In the genomic region with DNA sequence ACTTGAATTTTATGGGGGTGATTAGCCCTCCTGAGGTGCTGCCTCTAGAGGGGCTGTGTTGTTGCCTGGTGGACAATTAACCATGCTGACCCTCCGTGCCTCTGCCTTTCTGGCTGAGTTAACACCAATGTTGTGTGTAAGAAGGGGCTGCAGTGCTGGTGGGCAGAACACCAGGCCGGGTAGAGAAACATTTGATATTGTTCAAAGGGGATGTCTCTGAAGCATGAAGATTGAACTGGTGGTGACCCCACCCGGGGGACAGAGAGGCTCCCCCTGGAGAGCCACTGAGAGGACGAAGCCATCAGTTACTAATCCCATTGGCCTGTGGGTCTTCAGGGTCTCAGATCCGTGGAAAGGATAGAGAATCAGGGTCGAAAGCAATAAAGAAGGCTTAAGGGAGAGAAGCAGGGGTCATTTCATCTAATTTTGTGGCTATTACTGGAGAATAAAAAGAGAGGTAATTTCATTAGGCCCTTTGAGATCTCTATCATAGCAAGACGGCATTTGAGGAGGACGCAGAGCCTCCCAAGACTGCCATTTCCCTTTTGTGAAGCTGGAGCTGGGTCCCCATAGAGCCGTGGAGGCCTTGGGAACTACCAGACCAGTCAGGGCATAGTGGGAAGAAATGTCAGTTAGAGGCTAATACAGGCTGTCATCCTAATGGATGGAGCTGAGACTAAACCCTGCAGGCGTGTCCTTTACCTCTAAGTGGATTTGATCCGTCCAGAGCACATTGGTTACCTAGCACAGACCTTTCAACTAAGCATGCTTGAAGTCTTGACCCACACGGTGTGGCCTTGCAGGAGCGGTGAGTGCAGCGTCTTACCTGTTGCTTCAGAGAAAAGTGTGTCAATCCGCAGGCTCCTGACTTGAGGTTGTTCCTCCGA, we compare ENCODE assay signal across 22 mouse cellular contexts. TPM values are rescaled to one million over a fixed set of nuclear protein-coding genes. Genes with fewer than 3 reads are reported as not detected.
DNase-seq lines count a peak whose midpoint lies in the region; ATAC-seq and TF ChIP-seq lines count a peak whose summit lies in the region.
"Had no signal": no experiment of that assay in that cellular context is flagged by ENCODE, and none has a peak within 500 bp of the region (broad histone marks: within the 10 kb centered on the region; RNA-seq: fewer than 3 reads in every experiment).

No protein-coding gene starts in this region.

- WGBS in kidney, embryonic 14.5 days: 32% methylated on average over 16 of the region's 16 CpGs
- WGBS in midbrain, embryonic 12.5 days: 21% methylated on average over 16 of the region's 16 CpGs
- 18% methylated on average over 16 of the region's 16 CpGs for WGBS in midbrain, embryonic 14.5 days
- WGBS in embryonic facial prominence, embryonic 12.5 days: 48% methylated on average over 16 of the region's 16 CpGs
- 84% methylated on average over 16 of the region's 16 CpGs for WGBS in intestine, postnatal 0 days

- peak overlapping the region; percentile 80 for H3K27ac ChIP-seq in kidney, embryonic 14.5 days (ENCODE audit: low read depth, low read length)
- no peak overlapping the region for H3K27ac ChIP-seq in midbrain, embryonic 12.5 days (replicated peaks)
- H3K27ac ChIP-seq in midbrain, embryonic 14.5 days (replicated peaks; ENCODE audit: low read depth, low read length): no peak overlapping the region
- 0 out of 2 replicates have a peak overlapping the region, but pooled peaks have one; percentile 30 for H3K27ac ChIP-seq in embryonic facial prominence, embryonic 12.5 days
- H3K27ac ChIP-seq in intestine, postnatal 0 days (ENCODE audit: low read depth, low read length): no peak overlapping the region
- H3K27ac ChIP-seq: embryonic facial prominence, embryonic 13.5 days; heart, embryonic 13.5 days; limb, embryonic 15.5 days; liver, embryonic 15.5 days; macrophage; stomach, embryonic 15.5 days had no signal

- H3K27me3 ChIP-seq in kidney, embryonic 14.5 days (ENCODE audit: control insufficient read depth, insufficient read depth, low read length): no peaks in the 10 kb centered on the region
- H3K27me3 ChIP-seq in midbrain, embryonic 12.5 days: peaks cover 95% of the 10 kb centered on the region
- H3K27me3 ChIP-seq in midbrain, embryonic 14.5 days (ENCODE audit: control insufficient read depth, insufficient read depth, low read length): 0 out of 2 replicates have a peak, but pooled peaks cover 3% of the 10 kb centered on the region
- H3K27me3 ChIP-seq in embryonic facial prominence, embryonic 12.5 days: peaks cover under 1% of the 10 kb centered on the region; the same call in 1 of the 2 replicates
- H3K27me3 ChIP-seq in intestine, postnatal 0 days (replicated peaks; ENCODE audit: control insufficient read depth, insufficient read depth, low read length): no peaks in the 10 kb centered on the region
- H3K27me3 ChIP-seq: embryonic facial prominence, embryonic 13.5 days; liver, embryonic 15.5 days; stomach, embryonic 15.5 days had no signal

- peaks cover 11% of the 10 kb centered on the region for H3K36me3 ChIP-seq in kidney, embryonic 14.5 days (ENCODE audit: control insufficient read depth, insufficient read depth, low read length)
- no peaks in the 10 kb centered on the region for H3K36me3 ChIP-seq in midbrain, embryonic 12.5 days
- no peaks in the 10 kb centered on the region for H3K36me3 ChIP-seq in midbrain, embryonic 14.5 days (ENCODE audit: control insufficient read depth, insufficient read depth, low read length)
- H3K36me3 ChIP-seq in embryonic facial prominence, embryonic 12.5 days: 0 out of 2 replicates have a peak, but pooled peaks cover 9% of the 10 kb centered on the region
- H3K36me3 ChIP-seq in intestine, postnatal 0 days (ENCODE audit: control insufficient read depth, insufficient read depth): no peaks in the 10 kb centered on the region; the same call in 1 of the 2 replicates
- H3K36me3 ChIP-seq: liver, embryonic 15.5 days; stomach, embryonic 15.5 days had no signal

- no peak overlapping the region for H3K4me3 ChIP-seq in kidney, embryonic 14.5 days (ENCODE audit: low read length)
- no peak overlapping the region for H3K4me3 ChIP-seq in midbrain, embryonic 12.5 days
- no peak overlapping the region for H3K4me3 ChIP-seq in midbrain, embryonic 14.5 days (replicated peaks; ENCODE audit: low read depth, low read length)
- H3K4me3 ChIP-seq in embryonic facial prominence, embryonic 12.5 days: no peak overlapping the region
- no peak overlapping the region for H3K4me3 ChIP-seq in intestine, postnatal 0 days (ENCODE audit: low read depth, low read length)
- H3K4me3 ChIP-seq: embryonic facial prominence, embryonic 13.5 days; heart, embryonic 13.5 days; limb, embryonic 15.5 days; liver, embryonic 15.5 days; stomach, embryonic 15.5 days had no signal

- H3K4me2 ChIP-seq in kidney, embryonic 14.5 days (replicated peaks; ENCODE audit: low read depth, low read length): peak overlapping the region; percentile 10; the same call in 1 of the 2 replicates
- no peak overlapping the region for H3K4me2 ChIP-seq in midbrain, embryonic 12.5 days (replicated peaks)
- H3K4me2 ChIP-seq in midbrain, embryonic 14.5 days (ENCODE audit: low read length): no peak overlapping the region
- no peak overlapping the region for H3K4me2 ChIP-seq in embryonic facial prominence, embryonic 12.5 days (replicated peaks)
- H3K4me2 ChIP-seq in intestine, postnatal 0 days (replicated peaks; ENCODE audit: low read depth): no peak overlapping the region
- H3K4me2 ChIP-seq: embryonic facial prominence, embryonic 13.5 days; heart, embryonic 13.5 days; limb, embryonic 15.5 days; liver, embryonic 15.5 days; stomach, embryonic 15.5 days had no signal

- H3K4me1 ChIP-seq in kidney, embryonic 14.5 days (ENCODE audit: control insufficient read depth, insufficient read depth, low read length): peaks cover 88% of the 10 kb centered on the region
- peaks cover 28% of the 10 kb centered on the region for H3K4me1 ChIP-seq in midbrain, embryonic 12.5 days
- peaks cover 9% of the 10 kb centered on the region; the same call in 1 of the 2 replicates for H3K4me1 ChIP-seq in midbrain, embryonic 14.5 days (ENCODE audit: control insufficient read depth, insufficient read depth, low read length)
- H3K4me1 ChIP-seq in embryonic facial prominence, embryonic 12.5 days: peaks cover 62% of the 10 kb centered on the region
- H3K4me1 ChIP-seq in intestine, postnatal 0 days (replicated peaks; ENCODE audit: control insufficient read depth, insufficient read depth, low read length): peaks cover 7% of the 10 kb centered on the region; the same call in 1 of the 2 replicates
- H3K4me1 ChIP-seq: liver, embryonic 15.5 days had no signal

- ATAC-seq in kidney, embryonic 14.5 days (ENCODE audit: low FRiP score, low TSS enrichment): peak; percentile 88
- peak; percentile 53; the same call in 1 of the 2 replicates for ATAC-seq in midbrain, embryonic 12.5 days (ENCODE audit: low FRiP score, low read depth)
- no peak for ATAC-seq in midbrain, embryonic 14.5 days (ENCODE audit: low FRiP score, low TSS enrichment)
- ATAC-seq in embryonic facial prominence, embryonic 12.5 days (ENCODE audit: insufficient number of reproducible peaks, insufficient read depth, low FRiP score, low TSS enrichment): 0 out of 2 replicates have a peak, but pooled peaks have one; percentile 48
- ATAC-seq in intestine, postnatal 0 days: no peak
- ATAC-seq: forebrain, embryonic 16.5 days; hindbrain, embryonic 16.5 days; intestine, embryonic 16.5 days had no signal

- no peak for DNase-seq in kidney, postnatal 36 days
- no peak for DNase-seq in midbrain, embryonic 14.5 days
- no peak for DNase-seq in spleen, postnatal 10 days (ENCODE audit: low spot score in 2 of 2)
- DNase-seq: adrenal gland, postnatal 36 days; B cell, adult 2 months; cerebellum, adult 11-12 months; cerebellum, postnatal 25 days; heart, postnatal 36 days; right cerebral cortex, postnatal 25 days had no signal

- H3K9ac ChIP-seq in kidney, embryonic 14.5 days (ENCODE audit: low read depth, low read length): no peak overlapping the region
- no peak overlapping the region for H3K9ac ChIP-seq in midbrain, embryonic 12.5 days (replicated peaks)
- H3K9ac ChIP-seq in midbrain, embryonic 14.5 days (replicated peaks; ENCODE audit: low read length): no peak overlapping the region
- no peak overlapping the region for H3K9ac ChIP-seq in embryonic facial prominence, embryonic 12.5 days
- H3K9ac ChIP-seq in intestine, postnatal 0 days (ENCODE audit: low read depth, low read length): no peak overlapping the region
- H3K9ac ChIP-seq: embryonic facial prominence, embryonic 13.5 days; heart, embryonic 13.5 days; limb, embryonic 15.5 days; liver, embryonic 15.5 days; stomach, embryonic 15.5 days had no signal

- no peak for TF ChIP-seq CTCF in intestine, postnatal 0 days (IDR thresholded peaks at IDR 0.05; ENCODE audit: low read depth)

- H3K9me3 ChIP-seq in kidney, embryonic 14.5 days (ENCODE audit: control insufficient read depth, low read length): no peaks in the 10 kb centered on the region; the same call in 1 of the 2 replicates
- H3K9me3 ChIP-seq in midbrain, embryonic 12.5 days: no peaks in the 10 kb centered on the region
- H3K9me3 ChIP-seq in midbrain, embryonic 14.5 days (ENCODE audit: control insufficient read depth, low read length): no peaks in the 10 kb centered on the region
- no peaks in the 10 kb centered on the region for H3K9me3 ChIP-seq in embryonic facial prominence, embryonic 12.5 days
- H3K9me3 ChIP-seq in intestine, postnatal 0 days (ENCODE audit: control insufficient read depth): no peaks in the 10 kb centered on the region
- H3K9me3 ChIP-seq: embryonic facial prominence, embryonic 13.5 days; heart, embryonic 13.5 days; limb, embryonic 15.5 days; liver, embryonic 15.5 days; stomach, embryonic 15.5 days had no signal

RNA-seq across cellular contexts. Expression of a gene that starts 12.1 kb away (rescaled TPM):
- polyA plus RNA-seq in kidney, embryonic 14.5 days (2014; fragmentation: Nextera tagmentation; extraction: Ambion mirVana): 48.7 and 81.0 TPM in 2 replicates
- 20.4 and 22.3 TPM in 2 replicates for polyA plus RNA-seq in midbrain, embryonic 12.5 days (2016; fragmentation: Nextera tagmentation; extraction: Ambion mirVana)
- polyA plus RNA-seq in midbrain, embryonic 14.5 days (2014; fragmentation: Nextera tagmentation; extraction: Ambion mirVana): 7.6 and 14.2 TPM in 2 replicates
- polyA plus RNA-seq in embryonic facial prominence, embryonic 12.5 days (2016; fragmentation: Nextera tagmentation; extraction: Ambion mirVana): 67.6 and 69.4 TPM in 2 replicates
- polyA plus RNA-seq in intestine, postnatal 0 days (2015; fragmentation: Nextera tagmentation; extraction: Ambion mirVana): 10.2 and 10.9 TPM in 2 replicates

Comparison
In these comparisons a context has a peak if more than half of its experiments do, and no peak if none do; other contexts are left out.
1. ATAC-seq: peak in kidney, embryonic 14.5 days (single experiment), midbrain, embryonic 12.5 days (single experiment) and embryonic facial prominence, embryonic 12.5 days (single experiment); none in midbrain, embryonic 14.5 days (single experiment) and intestine, postnatal 0 days (single experiment).
2. H3K27ac ChIP-seq: peak in kidney, embryonic 14.5 days (single experiment) and embryonic facial prominence, embryonic 12.5 days (single experiment); none in midbrain, embryonic 12.5 days (single experiment), midbrain, embryonic 14.5 days (single experiment) and intestine, postnatal 0 days (single experiment).